Mouse (Mus musculus) ES-Bruce4 (cell line): ENCODE results near the gene Clstn2.

Experiments
- CTCF ChIP-seq: IDR thresholded peaks from one replicate; pipeline ENCODE4 v1.8.1; 2011; ENCODE audit warnings: low read depth, low read length
- POLR2A ChIP-seq: IDR thresholded peaks from one replicate; pipeline ENCODE4 v1.8.1; 2011; ENCODE audit warnings: low read length; ENCODE audit not compliant: insufficient read depth

- TF ChIP-seq POLR2A (no peak), CTCF (no peak)
These were observed 516.0 kb downstream of the Clstn2 start for GRCm38 (mm10) chr9:97517006-97517405.
